Mouse (Mus musculus): ENCODE measurements around the gene Smtnl1. TPM values are rescaled to one million over a fixed set of nuclear protein-coding genes. Genes with fewer than 3 reads are reported as not detected.

Gene Smtnl1
- polyA plus RNA-seq, 1 experiment: 0.08 TPM

DNA sequence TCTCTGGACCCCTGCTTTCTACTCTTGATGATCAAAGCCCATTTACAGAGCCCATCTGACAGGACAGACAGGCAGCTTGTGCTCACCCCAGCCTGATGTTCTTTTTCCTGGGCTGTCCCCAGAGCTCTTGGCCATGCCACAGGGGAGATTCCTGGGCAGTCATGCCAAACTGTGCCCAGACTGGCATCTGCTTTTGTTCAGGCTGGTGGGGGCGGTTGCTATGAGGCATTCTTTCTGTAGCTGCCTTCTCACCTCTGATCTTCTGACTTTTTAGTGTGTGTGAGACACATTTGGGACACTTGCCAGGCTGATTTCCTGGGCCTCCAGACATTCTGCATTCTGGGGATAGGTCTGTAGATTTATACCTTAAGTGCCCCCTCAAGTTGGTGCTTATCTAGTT lies 36.1 kb upstream of the Smtnl1 start:
- no peak overlapping the region for H3K4me3 ChIP-seq (replicated peaks)
- H3K36me3 ChIP-seq (ENCODE audit: control insufficient read depth): peaks cover 100% of the 10 kb centered on the region
- H3K4me1 ChIP-seq (ENCODE audit: control insufficient read depth): peaks cover 67% of the 10 kb centered on the region
- no peaks in the 10 kb centered on the region for H3K9me3 ChIP-seq (ENCODE audit: control insufficient read depth, low read length)
- no peaks in the 10 kb centered on the region; the same call in 1 of the 2 replicates for H3K27me3 ChIP-seq (ENCODE audit: control insufficient read depth)
- TF ChIP-seq GATA1 (IDR thresholded peaks at IDR 0.05; ENCODE audit: low read length) (no peak), TAL1 (IDR thresholded peaks at IDR 0.05; ENCODE audit: low read length) (no peak)

DNA sequence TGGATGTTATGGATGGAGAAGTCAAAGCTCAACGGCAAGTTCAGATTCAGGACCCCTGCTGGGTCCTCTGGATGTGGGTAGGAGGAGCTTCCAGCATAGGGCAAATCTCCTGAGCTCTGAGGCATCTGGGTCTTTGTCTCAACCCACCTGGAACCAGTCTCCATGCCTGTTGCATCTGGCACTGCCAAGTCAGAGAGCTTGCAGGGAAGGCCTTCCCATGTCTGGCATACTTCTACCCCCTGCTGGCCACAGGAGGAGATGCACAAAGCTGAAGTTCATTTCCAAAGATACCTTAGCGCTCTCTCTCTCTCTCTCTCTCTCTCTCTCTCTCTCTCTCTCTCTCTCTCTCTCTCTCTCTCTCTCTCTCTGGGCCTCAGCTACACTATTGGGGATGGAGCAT lies 33.3 kb upstream of the Smtnl1 start:
- no peaks in the 10 kb centered on the region; the same call in 1 of the 2 replicates for H3K27me3 ChIP-seq (ENCODE audit: control insufficient read depth)
- TF ChIP-seq GATA1 (IDR thresholded peaks at IDR 0.05; ENCODE audit: low read length): no peak
- no peak for TF ChIP-seq TAL1 (IDR thresholded peaks at IDR 0.05; ENCODE audit: low read length)
- peaks cover 100% of the 10 kb centered on the region for H3K36me3 ChIP-seq (ENCODE audit: control insufficient read depth)
- H3K9me3 ChIP-seq (ENCODE audit: control insufficient read depth, low read length): no peaks in the 10 kb centered on the region
- no peak overlapping the region for H3K4me3 ChIP-seq (replicated peaks)
- peaks cover 76% of the 10 kb centered on the region for H3K4me1 ChIP-seq (ENCODE audit: control insufficient read depth)

DNA sequence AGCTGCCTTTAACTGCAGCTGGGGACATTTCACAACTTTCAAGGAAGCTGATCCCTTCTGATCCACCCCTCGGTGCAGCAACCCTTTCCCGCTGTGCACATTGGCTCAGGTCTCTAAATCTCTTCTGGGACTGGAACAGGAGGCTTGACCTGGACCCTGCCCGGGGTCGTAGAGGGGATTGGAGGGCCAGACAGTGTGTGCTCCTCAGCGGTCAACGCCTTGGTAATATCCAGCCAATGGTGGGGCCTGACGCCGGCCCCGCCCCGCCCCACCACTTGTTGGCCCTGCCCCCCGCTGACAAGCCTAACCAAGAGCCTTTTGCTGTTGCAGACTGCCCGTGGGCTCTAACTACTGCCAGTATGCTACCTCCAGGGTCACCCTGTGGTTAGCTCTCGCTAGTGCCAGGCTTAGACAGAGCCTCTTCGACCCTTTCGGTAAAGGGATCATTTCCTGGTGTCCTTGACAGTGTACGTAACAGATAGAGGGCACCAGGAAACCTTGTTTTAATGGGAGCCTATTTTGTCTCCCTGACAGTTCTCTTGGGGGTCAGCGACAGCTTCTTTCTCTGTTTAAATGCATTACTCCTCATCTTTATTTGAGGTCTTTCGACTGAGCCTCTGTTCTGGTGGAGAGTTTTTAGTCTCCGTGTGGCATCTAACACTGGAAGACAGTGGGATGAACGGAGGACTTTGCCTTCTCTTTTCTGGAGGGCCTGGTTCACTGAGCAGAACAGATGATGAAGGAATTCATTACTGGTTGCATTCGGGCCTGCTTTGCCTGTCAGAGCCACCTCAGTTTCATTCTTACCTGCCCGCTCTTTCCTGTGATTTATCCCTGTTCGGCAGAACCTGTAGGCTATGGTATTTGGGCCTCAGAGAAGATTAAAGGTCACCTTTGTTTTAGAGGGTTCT lies 28.9 kb upstream of the Smtnl1 start:
- Histone ChIP-seq H3K9me3 (ENCODE audit: control insufficient read depth, low read length) (no peaks in the 10 kb centered on the region), H3K27me3 (ENCODE audit: control insufficient read depth) (no peaks in the 10 kb centered on the region), H3K4me1 (ENCODE audit: control insufficient read depth) (peaks cover 80% of the 10 kb centered on the region), H3K4me3 (replicated peaks) (no peak overlapping the region), H3K36me3 (ENCODE audit: control insufficient read depth) (peaks cover 100% of the 10 kb centered on the region)
- no peak for TF ChIP-seq GATA1 (IDR thresholded peaks at IDR 0.05; ENCODE audit: low read length)
- no peak for TF ChIP-seq TAL1 (IDR thresholded peaks at IDR 0.05; ENCODE audit: low read length)

DNA sequence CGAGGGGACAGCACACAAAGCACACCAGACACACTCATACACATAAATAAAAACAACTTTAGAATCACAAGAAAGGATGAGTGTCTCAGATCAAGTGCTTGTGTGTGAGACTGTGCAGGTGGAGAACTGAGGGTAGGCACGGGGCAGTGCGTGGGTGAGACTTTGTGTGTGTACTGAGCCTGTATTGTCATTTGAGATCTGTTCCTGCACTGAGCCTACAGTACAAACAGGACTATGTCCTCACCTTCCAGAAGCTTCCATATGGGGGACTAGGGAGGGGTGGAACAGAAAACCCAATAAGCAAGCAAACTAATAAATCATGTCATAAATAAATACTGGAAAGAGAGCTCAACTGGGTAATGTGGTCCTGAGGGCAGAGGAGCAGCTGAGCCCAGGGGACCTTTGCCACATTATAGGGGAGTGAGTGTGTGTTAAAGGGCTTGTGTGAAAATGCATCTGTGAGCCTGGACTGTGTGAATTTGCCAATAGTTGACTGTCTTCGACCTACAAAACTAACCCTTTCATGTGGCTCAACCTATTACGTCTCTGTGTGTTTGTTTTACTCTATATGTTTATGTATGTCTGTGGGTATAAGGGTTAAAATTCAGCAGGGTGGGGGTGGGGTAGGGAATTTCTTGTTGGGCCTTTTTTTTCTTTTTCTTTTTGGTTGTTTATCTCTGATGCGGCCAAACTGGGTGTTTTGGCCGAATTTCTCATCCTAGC lies 28.1 kb upstream of the Smtnl1 start:
- Histone ChIP-seq H3K9me3 (ENCODE audit: control insufficient read depth, low read length) (no peaks in the 10 kb centered on the region), H3K27me3 (ENCODE audit: control insufficient read depth) (no peaks in the 10 kb centered on the region), H3K4me1 (ENCODE audit: control insufficient read depth) (peaks cover 82% of the 10 kb centered on the region), H3K4me3 (replicated peaks) (no peak overlapping the region), H3K36me3 (ENCODE audit: control insufficient read depth) (peaks cover 100% of the 10 kb centered on the region)
- TF ChIP-seq TAL1 (IDR thresholded peaks at IDR 0.05; ENCODE audit: low read length) (no peak), GATA1 (IDR thresholded peaks at IDR 0.05; ENCODE audit: low read length) (no peak)

DNA sequence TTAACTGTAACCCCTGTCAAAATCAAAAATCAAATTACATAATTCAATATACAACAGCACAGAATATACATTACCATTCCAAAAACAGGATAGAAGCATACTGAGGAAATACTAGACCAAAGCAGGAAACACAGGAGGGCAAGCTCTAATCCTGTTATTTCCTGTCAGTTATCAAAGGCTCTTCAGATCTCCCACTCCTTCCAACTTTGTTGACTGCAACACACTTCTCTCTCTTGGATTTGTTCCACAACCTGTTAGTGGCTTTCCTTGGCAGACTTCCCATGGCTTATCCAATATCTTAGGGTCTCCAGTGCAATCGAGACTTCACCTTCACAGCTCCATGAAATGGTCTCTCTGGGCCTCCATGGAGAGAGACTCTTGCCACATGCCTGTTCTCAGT lies 22.8 kb upstream of the Smtnl1 start:
- peaks cover 100% of the 10 kb centered on the region for H3K36me3 ChIP-seq (ENCODE audit: control insufficient read depth)
- no peaks in the 10 kb centered on the region for H3K27me3 ChIP-seq (ENCODE audit: control insufficient read depth)
- H3K4me3 ChIP-seq (replicated peaks): peak overlapping the region; percentile 74

DNA sequence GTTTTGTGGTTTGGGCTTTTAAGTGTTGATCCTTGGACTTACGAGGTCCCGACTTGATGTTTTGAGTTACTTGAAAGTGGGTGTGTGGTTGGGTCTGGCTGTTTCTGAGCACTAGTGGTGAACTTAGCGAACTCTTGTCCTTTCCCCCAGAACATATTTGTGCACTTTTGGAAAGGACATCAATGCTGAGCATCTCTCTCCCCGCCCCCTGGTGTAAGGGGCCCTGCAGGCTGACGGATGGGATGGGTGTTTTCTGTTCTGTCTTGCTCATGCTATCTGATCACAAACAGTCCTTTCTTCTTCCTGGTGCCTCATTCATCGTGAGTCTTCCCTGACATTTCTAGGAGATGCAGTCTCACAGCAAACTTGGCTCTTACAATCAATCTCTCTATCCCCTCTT lies 21.2 kb upstream of the Smtnl1 start:
- TF ChIP-seq TAL1 (IDR thresholded peaks at IDR 0.05; ENCODE audit: low read length) (no peak), GATA1 (IDR thresholded peaks at IDR 0.05; ENCODE audit: low read length) (peak; percentile 78)
- Histone ChIP-seq H3K36me3 (ENCODE audit: control insufficient read depth) (peaks cover 89% of the 10 kb centered on the region), H3K4me3 (replicated peaks) (peak overlapping the region; percentile 74), H3K4me1 (ENCODE audit: control insufficient read depth) (peaks cover 66% of the 10 kb centered on the region), H3K9me3 (ENCODE audit: control insufficient read depth, low read length) (no peaks in the 10 kb centered on the region), H3K27me3 (ENCODE audit: control insufficient read depth) (no peaks in the 10 kb centered on the region)

More for the DNA sequence above, 22.8 kb upstream of the Smtnl1 start:
- Histone ChIP-seq H3K4me1 (ENCODE audit: control insufficient read depth) (peaks cover 75% of the 10 kb centered on the region), H3K9me3 (ENCODE audit: control insufficient read depth, low read length) (no peaks in the 10 kb centered on the region)
- no peak for TF ChIP-seq GATA1 (IDR thresholded peaks at IDR 0.05; ENCODE audit: low read length)
- no peak for TF ChIP-seq TAL1 (IDR thresholded peaks at IDR 0.05; ENCODE audit: low read length)

DNA sequence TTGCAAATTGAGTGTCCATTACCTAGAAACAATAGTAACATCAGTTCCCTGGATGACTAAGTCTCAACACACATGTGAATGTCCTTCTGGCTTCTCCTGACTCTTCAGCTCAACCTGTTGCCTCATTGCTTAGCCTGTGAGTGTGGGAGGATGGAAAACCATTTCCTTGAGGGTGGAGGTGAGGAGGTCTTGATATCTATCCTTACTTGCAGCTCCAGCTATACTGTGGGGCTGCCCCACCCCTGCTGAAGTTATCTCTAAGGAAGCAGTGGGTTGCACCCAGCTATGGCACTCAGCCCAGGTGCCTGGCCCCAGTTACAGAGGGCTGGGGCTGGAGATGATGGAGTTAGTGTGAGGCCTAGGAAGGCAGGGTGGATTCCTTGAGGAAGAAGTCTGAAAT lies 19.5 kb upstream of the Smtnl1 start:
- peaks cover 68% of the 10 kb centered on the region for H3K4me1 ChIP-seq (ENCODE audit: control insufficient read depth)
- H3K27me3 ChIP-seq (ENCODE audit: control insufficient read depth): peaks cover 11% of the 10 kb centered on the region
- no peaks in the 10 kb centered on the region for H3K9me3 ChIP-seq (ENCODE audit: control insufficient read depth, low read length)
- peak overlapping the region; percentile 74 for H3K4me3 ChIP-seq (replicated peaks)
- TF ChIP-seq GATA1 (IDR thresholded peaks at IDR 0.05; ENCODE audit: low read length) (peak; percentile 83), TAL1 (IDR thresholded peaks at IDR 0.05; ENCODE audit: low read length) (peak; percentile 84)
- H3K36me3 ChIP-seq (ENCODE audit: control insufficient read depth): peaks cover 74% of the 10 kb centered on the region

DNA sequence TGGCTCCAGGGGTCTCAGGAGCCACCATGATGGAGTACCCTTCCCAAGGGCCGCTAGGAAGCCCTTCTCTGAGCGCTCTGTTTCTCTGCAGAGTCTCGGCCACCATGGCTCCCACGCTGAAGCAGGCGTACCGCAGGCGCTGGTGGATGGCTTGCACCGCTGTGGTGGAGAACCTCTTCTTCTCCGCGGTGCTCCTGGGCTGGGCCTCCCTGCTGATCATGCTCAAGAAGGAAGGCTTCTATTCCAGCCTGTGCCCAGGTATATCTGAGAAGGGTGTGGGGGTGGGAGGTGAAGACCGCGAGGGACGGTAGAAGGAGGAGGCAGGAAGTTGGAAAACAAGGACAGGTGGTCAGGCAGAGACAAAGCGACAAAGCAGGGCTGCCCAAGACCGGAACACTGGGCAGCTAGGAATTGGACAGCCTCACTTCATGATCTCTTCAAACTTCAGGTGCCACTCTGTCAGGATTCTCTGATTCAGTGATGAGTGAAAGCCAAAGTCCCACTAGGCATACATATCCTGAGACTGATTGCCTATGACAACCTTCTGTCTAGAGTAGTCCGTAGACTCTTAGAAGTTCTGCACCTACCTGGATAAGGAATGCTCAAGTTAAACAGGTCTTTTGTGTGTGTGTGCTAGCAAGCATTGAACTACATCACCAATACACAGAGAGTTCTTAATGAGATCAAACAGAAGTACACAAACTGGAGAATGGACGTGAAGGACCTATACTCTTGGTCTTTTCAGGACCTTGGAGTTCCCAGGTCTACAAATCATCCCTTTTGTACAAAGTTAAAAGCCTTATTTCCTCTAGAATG lies 18.5 kb upstream of the Smtnl1 start:
- H3K9me3 ChIP-seq (ENCODE audit: control insufficient read depth, low read length): peaks cover 2% of the 10 kb centered on the region
- peak overlapping the region; percentile 74 for H3K4me3 ChIP-seq (replicated peaks)
- H3K36me3 ChIP-seq (ENCODE audit: control insufficient read depth): peaks cover 65% of the 10 kb centered on the region
- TF ChIP-seq GATA1 (IDR thresholded peaks at IDR 0.05; ENCODE audit: low read length) (no peak), TAL1 (IDR thresholded peaks at IDR 0.05; ENCODE audit: low read length) (no peak)
- H3K4me1 ChIP-seq (ENCODE audit: control insufficient read depth): peaks cover 61% of the 10 kb centered on the region
- peaks cover 14% of the 10 kb centered on the region for H3K27me3 ChIP-seq (ENCODE audit: control insufficient read depth)
